Mouse (Mus musculus): ENCODE measurements around the gene Ghrh.

The Ghrh gene

GRCm38 (mm10) chr2:157300051-157300450, 47.3 kb downstream of the Ghrh start:
- TF ChIP-seq GATA4 (IDR thresholded peaks at IDR 0.05; ENCODE audit: insufficient replicate concordance, low read length): no peak

- TF ChIP-seq GATA4 (IDR thresholded peaks at IDR 0.05; ENCODE audit: insufficient replicate concordance, low read length): no peak
These were observed 51.1 kb downstream of the Ghrh start for GRCm38 (mm10) chr2:157296105-157296689.

- TF ChIP-seq GATA4 (IDR thresholded peaks at IDR 0.05; ENCODE audit: insufficient replicate concordance, low read length): no peak
These were observed 55.2 kb downstream of the Ghrh start for GRCm38 (mm10) chr2:157292093-157292492.

GRCm38 (mm10) chr2:157288996-157289395, 58.3 kb downstream of the Ghrh start:
- TF ChIP-seq GATA4 (IDR thresholded peaks at IDR 0.05; ENCODE audit: insufficient replicate concordance, low read length): no peak

DNA sequence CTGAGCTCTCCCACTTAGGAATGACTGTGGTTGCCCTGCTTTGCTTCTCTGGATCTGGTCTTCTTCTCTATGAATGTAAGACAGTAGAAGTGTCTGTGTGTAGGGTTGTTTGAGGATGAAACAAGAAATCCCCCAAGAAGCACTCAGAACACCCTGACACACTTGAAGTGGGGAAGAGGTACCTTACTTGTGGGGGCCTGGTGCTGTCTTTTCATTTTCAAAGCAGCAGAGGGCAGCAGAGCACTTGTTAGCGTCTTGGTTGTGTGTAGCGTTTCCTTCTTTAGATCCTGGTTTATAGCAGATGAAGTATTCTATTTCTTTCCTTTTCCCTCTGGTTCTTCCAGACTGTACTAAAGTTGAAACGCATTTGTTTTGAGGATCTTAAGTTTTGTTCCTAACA, 59.8 kb downstream of the Ghrh start:
- TF ChIP-seq GATA4 (IDR thresholded peaks at IDR 0.05; ENCODE audit: insufficient replicate concordance, low read length): no peak

DNA sequence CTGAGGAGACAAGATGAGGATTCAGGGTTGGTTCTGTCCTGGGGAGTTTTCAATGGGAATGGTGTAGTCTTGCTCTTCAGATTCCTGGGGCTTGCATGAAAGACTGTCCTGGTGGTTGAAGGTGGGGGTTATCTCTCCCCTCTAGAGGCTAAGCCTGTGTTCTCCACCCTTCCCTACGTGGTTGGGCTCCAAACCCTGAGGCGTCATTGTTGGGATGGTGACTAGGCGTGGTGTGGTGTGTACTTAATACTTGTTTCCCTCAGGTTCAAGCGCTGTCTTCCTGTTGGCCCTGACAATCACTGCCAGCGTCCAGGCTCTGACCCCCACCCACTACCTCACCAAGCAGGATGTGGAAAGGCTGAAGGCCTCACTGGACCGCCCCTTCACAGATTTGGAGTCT, 64.0 kb downstream of the Ghrh start:
- TF ChIP-seq GATA4 (IDR thresholded peaks at IDR 0.05; ENCODE audit: insufficient replicate concordance, low read length): no peak
